Mouse (Mus musculus) kidney, adult 9 months (tissue): ENCODE measurements around the gene Eef1akmt2.

Experiments used
- DNase-seq: peaks from one replicate; pipeline ENCODE4 v3.0.0; 2022

Eef1akmt2 gene

DNA sequence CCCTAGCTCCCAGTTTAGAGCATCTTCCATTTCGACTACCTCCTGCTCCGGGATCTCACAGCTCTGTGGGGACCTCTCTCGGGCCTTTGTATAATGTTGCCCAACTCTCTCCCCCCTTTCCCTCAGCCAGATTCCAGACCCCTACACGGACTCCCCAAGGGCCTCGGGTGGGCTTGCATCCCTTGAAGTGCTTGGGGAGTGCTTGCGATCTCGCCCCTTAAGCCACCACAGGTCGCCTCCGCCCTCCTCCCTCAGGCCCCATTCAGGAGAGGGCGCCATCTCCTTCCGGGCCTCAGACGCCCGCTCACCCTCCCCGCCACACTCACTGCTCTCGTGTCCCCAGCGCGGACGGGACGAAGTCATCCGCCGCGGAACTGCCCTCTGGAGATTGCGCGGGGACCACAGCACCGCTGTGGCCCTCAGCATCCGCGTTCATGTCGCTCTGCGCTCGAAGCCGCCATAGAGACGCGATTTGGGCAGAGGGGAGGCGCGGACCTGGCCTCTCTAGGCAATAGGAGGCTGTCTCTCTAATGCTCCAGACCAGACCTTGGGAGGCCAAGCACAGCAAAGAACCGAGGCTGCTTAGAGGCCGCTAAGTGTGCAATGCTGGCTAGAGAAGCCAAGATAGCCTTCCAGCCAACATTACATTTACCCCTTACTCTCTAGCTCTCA is at the start of gene Eef1akmt2:
Gene Eef1akmt2, minus strand, starts transcription at position 501 of the 672 bp plus-strand sequence.
- DNase-seq = peak; percentile 90

DNA sequence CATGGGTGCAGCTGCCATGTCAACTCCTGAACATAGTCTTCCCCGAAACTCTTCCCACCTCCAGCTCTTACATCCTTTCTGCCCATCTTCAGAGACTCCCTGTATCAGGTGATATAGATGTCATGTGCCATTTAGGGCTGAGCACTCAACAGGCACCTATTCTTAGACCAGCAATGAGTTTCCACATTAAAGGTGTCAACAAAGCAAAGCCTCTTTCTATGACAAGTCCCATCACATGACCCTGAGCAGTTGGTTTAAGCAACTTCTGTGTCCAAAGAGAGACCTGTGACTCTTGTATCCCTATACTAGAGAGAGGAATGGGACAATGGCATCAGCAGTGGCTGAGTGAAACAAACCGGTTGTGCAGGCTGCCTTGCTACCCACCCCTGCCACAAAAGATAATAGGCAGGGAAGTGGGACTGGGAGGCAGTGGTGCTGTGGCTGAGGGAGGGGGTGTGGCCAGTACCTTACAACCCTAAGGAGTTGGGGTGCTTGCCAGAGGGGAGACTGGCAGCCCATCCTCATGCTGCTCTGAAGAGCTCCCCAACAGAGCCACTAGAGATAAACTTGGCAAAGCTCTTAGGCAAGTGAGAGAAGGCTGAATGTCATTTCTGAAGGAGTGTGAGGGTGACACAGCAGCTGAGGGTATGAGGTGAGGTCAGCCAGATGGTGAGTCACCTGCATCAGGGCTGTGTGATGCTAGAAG is 48.5 kb upstream of the Eef1akmt2 start:
- DNase-seq = no peak

DNA sequence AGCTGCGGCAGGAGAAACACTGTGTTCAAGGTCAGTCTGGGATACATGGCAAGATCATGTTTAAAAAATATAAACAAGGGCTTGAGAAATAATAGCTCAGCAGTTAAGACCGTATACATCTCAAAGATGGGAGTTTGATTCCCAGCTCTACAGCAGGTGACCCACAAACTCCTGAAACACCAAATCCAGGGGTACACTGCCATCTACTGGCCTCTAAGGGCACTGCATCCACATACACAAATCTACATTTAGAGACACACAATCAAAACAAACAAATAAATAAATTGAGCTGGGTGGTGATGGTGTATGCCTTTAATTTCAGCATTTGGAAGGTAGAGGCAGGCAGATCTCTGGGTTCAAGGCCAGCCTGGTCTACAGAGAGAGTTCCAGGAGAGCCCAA is 45.8 kb upstream of the Eef1akmt2 start:
- peak; percentile 52 for DNase-seq

DNA sequence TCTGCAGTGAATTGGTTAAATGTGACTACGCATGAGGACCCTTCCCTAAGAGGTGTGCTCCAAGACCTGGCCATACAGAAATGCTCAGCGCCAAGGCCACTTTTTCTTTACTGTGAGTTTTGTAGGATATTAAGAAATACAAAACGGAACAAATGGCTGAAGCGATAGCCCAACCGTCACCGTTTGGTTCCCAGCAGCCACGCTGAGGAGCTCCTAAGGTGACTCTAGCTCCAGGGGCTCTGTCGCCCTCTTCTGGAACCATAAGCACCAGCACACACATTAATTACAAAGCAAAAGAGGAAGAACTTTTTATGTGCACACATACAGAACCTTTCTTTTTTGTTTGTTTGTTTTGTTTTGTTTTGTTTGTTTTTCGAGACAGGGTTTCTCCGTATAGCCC is 44.8 kb upstream of the Eef1akmt2 start:
- DNase-seq = no peak

DNA sequence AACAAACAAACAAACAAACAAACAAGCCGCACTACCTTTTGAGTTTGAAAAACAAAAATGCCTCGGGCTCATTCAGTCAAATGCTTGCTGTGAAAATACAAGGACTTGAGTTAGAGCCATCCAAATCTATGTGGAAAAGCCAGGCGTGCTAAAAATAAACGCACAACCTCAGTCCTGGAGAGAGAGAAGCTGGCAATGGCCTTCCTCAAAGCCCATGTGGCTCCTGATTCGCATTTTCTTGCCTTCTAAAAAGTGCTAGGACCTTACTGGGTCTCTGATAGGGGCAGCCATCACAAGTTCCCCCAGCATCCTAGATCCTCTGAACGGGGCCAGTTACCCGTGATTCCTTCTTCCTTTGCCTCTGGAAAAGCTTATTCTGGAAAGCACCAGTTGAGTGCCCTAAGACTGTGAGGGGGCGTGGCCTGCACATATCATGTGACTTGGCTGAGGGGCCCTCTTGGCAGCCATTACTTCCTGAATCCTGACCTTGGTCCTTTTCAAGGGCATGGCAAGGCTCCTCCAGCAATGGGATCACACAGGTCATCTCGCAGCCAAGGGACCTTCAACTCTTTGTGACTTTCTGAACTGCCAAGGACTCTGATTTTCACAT is 43.8 kb upstream of the Eef1akmt2 start:
- peak; percentile 69 for DNase-seq

DNA sequence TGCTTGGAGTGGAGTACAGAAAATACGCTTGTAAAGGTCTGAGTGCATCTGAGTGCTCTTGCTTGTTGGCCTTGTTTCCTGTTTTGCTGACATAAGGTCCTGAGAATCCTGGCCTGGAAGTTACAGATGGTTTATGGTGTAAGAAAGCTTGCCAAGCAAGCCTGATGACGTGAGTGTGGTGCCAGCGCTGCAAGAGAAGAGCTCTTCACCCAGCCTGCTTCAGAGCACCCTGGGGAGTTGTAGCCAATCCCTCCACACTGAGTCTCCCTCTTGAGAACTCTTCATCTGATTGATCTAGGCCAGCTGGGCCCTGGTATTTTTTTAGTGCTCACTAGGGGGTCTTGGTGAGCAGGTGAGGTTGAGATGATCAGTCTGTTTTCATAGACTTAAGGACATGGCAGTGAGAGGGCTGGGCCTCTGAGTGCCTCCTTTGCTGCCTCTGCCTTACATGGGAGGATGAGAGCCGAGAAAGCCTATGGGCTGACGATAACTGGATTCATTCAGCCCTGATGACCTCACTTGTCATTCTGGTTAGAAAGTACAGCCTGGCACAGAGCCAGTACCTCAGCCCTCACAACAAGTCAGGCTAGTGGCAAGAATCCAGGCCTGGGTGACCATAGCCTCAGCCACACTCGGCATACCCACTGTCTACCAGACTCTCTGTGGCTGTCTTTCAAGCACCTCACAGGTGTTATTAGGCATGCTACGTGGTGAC is 42.5 kb upstream of the Eef1akmt2 start:
- DNase-seq = peak; percentile 34

DNA sequence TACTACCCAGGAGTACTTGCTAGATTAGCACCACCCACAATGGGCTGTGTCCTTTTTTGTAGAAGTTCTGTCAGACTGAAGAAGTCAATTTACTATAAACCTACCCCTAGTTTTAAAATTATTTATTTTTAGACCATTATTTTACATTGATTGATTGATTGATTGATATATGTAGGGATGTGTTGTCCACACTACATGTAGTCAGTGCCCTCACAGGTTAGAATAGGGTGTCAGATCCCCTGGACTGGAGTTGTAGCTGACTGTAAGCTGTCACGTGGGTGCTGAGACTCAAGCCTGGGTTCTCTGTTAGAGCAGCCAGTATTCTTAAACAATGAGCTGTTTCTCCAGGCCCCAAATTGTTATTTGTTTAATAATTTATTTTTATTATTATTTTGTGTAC is 40.9 kb upstream of the Eef1akmt2 start:
- no peak for DNase-seq

DNA sequence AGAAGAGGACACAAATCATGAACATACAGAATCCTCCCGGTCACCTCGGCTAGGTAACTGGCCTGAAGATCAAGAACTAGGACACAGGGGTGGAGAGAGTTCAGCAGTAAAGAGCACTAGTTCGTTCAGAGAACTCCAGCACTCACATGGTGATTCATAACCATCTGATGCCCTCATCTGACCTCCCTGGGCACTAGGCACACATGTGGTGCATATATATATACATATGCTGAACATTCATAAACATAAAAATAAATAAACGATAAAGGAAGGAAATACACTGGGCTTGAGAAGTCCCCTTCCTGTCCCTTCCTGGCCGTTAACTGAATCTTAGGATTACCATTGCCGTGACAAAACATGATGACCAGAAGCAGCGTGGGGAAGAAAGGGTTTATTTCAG is 40.3 kb upstream of the Eef1akmt2 start:
- DNase-seq = no peak

DNA sequence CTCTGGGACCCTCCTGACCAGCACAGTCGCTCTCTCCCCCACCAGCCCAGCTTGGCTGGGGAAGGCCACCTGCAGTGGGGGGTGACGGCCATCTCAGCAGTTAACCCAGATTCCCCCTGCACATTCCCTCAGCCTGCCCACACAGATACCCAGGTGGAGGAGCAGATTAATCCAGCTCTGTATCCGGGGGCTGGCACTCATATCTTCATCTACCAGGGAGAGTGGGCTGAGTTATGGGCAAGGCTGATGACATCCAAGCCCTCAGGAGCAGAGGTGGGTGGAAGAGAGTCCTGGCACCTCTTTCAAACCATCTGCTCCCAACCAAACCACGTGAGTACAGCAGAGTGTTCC is 39.8 kb upstream of the Eef1akmt2 start:
- no peak for DNase-seq

DNA sequence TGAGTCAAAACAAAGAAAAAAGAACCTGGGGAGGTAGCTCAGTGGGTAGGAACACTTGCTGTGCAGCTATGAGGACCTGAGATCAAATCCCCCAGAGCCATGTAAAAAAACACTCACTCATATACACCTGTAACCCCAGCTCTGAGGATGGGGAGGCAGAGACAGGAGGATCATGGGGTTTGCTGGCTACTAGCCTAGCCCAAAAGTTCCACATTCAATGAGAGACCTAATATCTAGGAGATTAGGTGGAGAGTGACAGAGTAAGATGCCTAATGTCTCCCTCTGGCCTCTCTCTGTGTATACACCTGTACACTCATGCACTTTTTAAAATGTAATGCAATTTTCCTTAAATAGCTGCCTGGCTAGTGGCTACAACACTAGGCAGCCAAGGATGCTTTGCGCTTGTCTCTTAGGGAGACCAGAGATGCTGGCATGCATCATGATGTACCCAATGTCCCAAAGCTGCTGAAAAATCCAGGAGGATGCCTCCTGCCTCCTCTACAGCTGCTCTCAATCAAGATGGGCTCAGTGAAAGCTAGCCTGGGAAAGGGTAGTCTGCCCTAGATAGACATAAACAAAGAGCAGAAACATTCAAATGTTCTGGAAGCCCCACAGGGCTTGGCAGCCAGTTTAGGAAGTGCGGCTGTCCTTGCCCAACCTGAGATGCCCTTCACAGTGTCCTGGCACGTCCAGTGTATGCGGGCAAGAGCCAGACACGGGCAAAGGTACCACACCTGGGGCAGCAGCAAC is 39.3 kb upstream of the Eef1akmt2 start:
- DNase-seq = peak; percentile 46

DNA sequence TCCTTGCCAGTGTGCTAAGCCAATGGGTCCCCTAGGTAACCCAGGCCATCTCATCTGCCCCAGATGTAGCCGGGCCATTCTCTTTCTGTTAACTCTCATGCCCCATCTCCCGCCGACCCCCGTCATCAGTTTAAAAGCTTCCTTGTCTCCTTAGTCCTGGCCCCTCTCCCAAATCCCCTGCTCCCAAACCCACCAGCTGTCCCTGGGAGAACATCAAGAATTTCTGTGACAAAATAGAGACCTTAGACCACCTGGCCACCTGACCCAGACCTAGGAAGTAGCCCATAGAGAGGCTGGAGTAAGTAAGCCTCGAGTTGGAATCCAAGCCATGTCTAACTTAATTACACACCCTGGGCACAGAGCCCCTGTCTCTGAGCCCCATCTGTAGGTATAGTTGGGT is 37.7 kb upstream of the Eef1akmt2 start:
- DNase-seq = no peak

DNA sequence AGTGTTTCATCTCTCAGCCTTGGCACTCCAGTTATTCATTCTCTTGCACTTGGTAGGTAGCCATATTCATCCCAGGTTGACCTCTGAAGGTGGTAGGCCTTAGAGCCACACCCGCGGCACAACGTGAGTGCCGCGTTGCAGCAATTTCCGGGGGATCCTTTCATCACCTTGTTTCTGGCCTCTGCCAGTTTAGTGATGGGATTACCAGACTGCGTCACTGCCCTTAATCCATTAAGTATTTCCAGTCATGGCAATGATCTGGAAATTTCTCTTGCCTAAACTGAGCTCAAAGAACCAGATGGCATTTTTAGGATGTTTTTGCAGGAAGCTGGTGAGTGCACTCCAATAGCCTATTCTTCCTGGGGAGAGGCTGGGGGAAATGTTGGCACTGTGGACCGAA is 37.2 kb upstream of the Eef1akmt2 start:
- DNase-seq = no peak

DNA sequence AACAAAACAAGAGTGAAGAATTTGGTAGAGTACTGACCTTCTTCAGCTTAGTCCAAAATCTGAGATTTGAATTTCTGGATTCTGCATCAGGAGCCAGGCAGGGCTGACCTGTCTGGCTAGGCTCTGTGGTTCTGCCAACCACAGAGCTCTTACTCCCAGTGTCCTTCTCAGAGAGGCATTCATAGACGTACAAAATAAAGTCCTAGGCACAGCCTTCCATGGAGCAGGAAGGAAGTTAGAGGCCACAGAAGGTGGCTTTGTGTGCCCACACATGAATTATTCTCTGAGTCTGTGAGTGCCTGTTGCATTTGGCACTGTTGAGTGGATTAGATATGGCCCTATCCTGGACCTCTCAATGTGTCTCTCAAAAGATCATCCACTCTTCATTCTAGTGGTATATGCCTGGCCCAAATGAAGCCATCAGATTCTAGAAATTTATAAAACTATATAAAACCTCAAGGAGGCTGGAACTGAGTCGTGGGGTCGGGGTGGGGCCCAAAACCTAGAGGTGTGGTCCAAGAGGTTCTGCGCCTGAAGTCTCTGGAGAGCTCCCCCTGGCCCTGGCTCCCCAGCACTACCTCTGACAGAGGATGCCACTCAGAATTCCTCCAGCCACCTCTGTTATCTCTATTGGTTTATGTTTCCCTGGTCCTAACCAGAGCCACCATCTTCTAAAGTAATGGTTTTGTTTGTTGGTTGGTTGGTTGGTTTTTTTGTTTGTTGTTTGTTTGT is 36.2 kb upstream of the Eef1akmt2 start:
- DNase-seq = no peak

DNA sequence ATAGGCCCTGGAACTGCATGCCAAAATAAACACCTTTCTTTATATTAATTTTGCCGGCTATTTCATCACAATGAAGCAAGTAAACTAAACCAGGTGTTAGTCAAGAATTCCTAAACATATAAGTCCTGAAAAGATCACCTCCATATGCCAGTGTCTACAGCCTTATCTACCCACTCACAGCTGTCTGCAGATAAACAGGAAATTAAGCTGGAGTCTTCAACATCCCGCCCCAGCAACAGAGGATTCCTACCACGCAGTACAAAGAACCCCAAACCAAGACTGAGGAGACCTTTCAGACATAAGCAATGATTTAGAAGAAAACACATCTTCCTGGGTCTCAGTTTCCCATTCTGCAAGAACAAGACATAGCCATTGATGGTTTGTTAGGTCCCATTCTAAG is 35.6 kb upstream of the Eef1akmt2 start:
- no peak for DNase-seq

DNA sequence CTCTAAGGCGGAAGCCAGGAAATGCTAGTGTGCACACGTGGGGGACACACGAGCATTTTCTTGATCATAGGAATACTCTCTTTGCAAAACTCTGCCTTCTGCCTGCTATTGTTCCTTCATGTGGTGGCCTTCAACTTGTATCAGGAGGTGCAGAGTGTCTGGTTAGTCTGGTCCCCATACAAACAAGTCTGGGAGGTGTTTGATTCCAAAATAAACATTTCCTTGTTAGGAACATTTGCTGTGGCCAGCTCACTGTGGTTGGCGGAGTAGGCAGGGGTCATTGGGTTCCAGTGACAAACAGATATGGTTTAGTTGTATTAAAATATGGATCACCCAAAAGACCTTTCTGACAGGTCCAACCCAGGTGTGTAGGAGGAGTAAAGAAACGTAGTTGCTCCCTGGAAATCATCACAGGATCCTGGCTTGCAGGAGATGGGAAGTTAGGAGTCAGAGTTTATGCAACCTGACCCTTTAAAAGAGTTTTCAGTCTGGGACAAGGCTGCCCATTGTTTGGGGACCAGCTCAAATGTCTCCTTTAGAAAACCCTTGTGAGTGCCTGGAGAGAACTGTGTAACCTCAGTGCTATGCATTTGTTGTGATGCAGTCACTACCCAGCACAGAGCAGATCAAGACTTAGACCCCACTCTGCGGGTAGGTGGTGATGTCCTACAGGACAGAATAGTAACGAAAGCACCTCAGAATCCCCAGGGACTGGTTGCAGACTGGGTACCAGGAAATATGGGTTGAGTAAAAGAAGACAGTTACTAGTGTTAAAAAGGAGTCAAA is 34.7 kb upstream of the Eef1akmt2 start:
- no peak for DNase-seq

DNA sequence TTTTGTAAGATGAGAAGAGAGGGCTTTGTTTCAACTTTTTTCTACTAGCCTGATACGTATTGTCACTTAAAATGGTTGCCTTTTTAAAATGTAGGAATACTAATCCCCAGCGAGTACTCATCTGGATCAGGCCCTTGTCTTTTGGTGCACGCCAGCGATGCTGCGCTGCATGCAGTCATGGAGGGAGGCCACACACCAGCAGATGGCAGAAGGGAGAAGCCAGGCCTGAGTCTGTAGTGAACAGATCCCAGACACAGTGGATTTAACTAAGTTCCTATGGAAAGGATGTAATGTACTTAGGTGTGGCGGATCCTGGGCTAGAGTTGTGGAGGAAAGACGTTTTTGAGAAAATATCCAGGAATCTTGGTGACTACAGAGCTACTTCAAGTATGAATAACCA is 31.6 kb upstream of the Eef1akmt2 start:
- DNase-seq = no peak

DNA sequence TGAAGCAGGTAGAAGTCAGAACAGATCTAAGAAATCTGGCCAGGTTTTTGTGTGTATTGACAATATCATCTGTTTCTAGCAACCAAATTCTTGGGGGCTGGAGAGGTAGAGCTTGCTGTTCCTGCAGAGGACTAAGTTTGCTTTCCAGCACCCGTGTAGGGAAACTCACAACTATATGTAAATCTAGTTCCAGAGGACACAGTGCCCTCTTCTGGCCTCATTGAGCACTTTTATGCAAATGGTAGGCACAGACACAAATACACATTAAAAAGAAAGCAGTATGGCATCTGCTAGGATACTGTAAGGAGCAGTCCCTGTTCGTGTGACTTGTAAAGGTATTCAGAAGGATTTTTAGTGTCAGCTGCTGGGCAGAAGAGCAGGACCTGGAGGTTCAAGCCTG is 29.9 kb upstream of the Eef1akmt2 start:
- peak; percentile 33 for DNase-seq

DNA sequence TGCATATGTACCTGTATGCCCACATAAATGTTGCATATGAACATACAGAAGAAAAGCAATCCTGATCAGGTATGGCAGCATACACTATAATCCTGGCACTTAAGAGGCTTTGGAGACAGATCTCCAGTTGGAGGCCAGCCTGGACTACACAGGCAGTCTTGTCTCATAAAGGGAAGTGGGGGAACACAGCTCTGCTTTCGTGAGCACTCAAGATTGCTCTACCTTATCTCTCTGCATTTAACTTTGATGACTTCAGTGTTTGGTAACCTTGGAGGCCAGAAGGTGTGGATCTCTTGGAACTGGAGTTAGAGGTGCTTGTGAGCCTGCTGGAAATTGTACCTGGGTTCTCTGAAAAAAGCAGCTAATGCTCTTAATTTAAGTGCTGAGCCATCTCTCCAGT is 27.8 kb upstream of the Eef1akmt2 start:
- DNase-seq = no peak

DNA sequence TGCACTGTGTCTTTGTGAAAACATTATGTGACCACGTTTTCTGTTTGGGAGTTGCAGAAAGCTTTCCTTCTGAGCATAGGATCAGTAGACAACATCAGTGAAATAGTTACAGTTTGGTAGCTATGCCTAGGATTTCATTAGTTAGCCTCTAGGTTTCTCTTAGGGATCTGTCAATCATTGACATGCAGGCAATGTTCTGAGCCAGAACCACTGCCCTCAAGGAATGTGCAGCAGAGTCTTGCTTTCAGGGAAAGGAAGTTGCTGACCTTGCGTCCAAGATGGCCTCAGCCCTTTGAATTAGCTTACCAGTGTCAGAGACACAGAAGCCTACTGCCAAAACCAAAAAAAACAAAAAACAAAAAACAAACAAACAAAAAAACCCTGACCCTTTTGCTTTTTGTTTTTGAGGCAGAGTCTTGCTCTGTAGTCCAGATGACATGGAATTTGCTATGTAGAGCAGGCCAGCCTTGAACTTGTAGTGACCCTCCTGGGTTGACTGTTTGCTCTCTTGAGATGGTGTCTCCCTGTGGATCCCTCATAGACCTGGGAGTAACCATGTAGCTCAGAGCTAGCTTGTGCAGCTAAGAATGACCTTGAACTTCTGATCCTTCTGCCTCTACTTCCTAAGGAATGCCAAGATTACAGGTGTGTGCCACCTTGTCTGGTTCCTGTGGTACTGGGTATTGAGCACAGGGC is 23.1 kb upstream of the Eef1akmt2 start:
- peak; percentile 92 for DNase-seq

DNA sequence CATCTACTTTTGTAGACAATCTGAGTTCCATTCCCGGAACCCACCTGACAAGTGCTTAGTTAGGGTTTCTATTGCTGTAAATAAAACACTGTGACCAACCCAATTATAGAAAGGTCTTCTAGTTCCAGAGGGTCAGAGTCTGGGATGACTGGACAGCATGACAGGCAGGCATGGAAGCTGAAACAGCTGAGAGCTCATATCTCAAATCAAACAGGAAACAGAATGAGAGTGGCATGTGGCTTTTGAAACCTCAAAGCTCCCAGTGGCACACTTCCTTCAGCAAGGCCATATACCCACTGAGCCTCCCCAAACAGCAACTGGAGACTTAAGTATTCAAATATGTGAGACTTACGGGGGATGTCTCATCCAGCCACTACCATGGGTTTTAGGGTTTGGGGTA is 20.6 kb upstream of the Eef1akmt2 start:
- no peak for DNase-seq

DNA sequence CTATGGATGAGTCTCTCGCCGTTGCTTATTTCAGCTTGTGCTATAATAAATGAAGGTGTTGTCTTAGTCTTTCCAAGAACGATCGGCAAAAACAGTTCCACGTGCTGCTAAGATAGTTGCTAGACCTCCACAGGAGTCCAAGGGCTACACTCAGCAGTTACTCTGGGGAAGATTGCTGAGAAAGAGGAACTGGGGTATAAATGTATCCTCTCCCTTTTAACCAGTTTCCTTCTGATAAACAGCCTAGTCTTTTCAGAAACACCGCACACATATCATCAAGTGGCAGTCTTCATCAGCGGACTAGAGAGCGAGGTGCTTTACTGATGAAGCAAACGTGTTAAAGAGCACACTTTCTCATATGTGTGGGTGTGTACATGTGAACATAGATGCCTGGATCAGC is 13.8 kb upstream of the Eef1akmt2 start:
- DNase-seq = no peak
